Mouse (Mus musculus) megakaryocyte-erythroid progenitor cell, adult 5-6 weeks (primary cell): ENCODE measurements around the gene Sgms1. TPM values are rescaled to one million over a fixed set of nuclear protein-coding genes. Genes with fewer than 3 reads are reported as not detected.

ENCODE experiments used
- ATAC-seq: replicated peaks from 2 replicates; pipeline ENCODE4 v1.8.0; 2016; ENCODE audit warnings: mild to moderate bottlenecking, inconsistent platforms; ENCODE audit not compliant: severe bottlenecking, poor library complexity, low FRiP score, low TSS enrichment
- total RNA-seq, 2 experiments: library from RNA; stranded (forward) in 1 of 2; stranded (reverse) in 1 of 2; fragments of 200-1000, 215-1000 nt in 1 of 2; fragments of >200 nt in 1 of 2; fragmentation: Nextera tagmentation in 1 of 2; gene quantifications; 2 replicates each; pipeline ENCODE4 v1.2.3; 2014 to 2017

The Sgms1 gene
- total RNA-seq, 2 experiments from 2014 or later = 58.5 to 66.1 TPM

DNA sequence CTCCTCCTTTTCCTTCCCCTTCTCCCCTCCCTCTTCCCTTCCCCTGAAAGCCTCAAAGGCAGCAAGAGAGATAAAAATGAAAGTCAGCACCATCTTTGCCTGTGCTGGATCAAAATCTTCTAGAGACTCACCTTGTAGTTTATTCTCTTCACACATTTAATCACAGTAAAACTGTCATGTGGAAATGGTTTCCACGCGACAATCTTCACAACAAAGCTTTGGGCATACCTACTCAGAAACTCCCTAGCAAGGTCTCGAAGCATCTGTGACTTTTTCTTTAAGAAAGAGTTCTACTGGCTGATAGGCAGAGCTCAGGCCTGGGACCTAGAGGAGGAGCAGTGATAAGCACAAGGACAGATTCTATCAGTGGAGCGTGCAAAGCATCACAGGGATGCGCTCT is 131.4 kb downstream of the Sgms1 start:
- ATAC-seq = 0 out of 2 replicates have a peak, but pooled peaks have one; percentile 16

DNA sequence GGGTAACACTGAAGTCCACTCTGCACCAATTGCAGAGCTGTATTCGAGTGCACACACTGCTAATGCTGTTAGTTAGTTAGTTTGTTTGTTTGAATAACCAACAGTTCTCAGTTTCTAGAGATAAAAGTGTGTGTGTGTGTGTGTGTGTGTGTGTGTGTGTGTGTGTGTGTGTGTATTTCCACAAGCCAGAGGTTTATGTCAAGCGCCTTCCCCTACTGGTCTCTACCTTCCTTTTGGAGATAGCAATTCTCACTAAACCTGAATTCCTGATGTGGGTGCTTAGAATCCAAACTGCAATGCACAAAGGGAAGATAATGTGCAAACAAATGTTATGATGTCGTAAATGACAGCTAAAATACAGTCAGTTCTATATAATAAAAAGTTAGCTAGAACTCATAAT is 131.9 kb downstream of the Sgms1 start:
- ATAC-seq = no peak

DNA sequence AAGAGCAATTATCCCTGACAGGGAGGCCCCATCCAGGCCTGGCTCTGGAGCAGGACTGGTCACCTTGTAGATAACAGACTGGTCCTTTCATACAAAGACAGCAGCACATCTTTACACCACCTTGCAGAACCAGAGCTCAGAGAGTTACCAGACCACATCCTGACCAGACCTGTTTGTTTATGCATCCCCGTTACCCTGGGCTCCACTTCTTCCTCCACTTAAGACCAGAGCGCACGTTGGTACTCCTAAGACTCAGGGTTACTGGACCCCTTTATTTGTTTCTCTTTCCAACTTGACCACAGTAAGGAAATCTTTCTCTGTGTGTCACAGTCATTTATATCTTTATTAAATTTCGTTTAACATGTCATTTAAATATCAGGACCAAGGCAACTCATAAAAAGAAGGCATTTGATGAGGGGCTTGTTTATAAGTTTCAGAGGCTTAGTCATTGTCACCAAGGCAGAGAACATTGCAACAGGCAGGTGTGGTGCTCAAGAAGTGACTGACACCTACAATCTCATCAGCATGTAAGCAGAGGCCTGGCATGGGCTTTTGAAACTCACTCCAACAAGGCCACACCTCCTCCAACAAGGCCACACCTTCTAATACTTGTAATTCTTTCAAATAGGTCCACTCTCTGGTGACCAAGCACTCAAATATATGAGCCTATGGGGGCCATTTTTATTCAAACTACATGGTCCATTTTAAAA is 132.7 kb downstream of the Sgms1 start:
- ATAC-seq = no peak

DNA sequence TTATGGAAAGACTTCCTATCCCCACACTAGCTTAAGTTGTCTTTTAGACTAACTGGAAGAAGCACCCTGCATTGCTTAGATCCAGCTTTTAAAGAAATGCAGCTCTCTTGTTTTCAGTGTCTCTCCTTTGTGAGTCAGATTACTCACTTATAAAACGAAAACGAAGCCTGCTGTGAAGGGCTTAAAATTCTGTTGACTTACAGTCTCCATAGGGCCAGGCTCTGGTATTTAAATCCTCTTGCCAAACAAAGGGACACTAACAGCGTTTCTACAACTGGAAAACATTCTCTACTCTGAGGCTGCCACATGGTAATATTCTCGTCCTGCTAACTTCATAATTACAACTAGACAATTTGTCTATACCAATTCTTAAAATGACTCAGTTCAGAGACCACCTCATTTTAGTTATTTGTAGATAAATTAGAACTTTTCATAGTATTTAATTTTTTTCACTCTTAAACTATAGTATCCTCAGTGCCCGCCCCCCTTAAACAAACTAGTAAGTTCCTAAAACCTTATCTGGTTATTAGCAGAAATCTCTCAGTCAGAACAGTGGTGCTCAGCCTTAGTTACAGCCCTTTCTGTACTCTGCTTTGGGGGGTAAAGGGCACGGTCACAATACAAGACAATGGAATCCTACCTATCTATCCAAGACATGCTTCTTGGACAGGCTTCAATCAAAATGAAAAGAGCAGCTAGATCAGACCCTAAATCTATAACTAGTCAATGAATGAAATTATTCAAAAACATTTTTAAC is 133.9 kb downstream of the Sgms1 start:
- peak; percentile 40; the same call in 1 of the 2 replicates for ATAC-seq

DNA sequence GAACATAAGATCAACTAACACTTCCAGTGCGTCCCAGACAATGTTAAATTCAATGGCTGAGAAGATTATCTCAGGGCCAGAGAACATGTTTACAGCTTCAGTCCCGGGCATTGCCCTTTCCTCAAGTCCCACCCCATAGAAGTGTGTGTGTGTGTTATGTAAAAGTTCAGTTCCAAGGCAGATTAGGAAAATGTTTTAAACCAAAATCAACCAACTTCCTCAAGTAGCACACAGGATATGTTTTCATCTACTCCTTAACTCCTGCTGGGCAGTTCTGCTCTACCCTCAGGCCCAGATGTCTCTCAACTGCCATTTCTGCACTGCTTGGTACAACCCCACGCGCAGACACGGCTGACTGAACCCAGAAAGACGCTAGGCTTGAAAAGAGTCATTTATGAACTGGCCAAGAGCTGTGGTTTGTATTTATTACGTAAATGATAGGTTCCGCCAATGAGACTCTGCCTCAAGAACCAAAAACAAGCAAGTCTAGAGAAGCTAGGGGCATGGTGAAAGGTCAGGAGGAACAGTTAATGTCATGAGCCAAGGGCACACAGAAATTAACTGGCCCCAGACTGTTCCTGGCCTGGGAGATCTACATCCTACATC is 134.7 kb downstream of the Sgms1 start:
- ATAC-seq = peak; percentile 16; the same call in 1 of the 2 replicates

DNA sequence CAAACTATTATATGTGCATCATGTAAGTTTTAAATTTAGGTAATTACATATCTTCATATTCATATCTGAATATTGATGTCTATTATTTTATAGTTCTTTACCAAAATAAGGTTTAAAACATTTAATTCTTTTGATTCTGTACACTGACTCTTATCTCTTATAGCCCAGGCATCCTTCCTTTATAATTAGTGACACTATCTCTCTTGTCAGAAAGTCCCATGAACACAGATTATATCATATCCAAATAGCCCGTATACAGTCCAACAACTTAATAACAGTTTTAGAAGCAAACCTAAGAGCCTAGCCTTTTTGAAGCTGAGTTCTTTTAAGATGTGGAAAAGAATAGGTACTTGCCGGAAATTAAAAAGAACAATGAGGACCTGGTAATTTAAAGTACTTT is 135.3 kb downstream of the Sgms1 start:
- ATAC-seq = no peak; the same call in 1 of the 2 replicates

DNA sequence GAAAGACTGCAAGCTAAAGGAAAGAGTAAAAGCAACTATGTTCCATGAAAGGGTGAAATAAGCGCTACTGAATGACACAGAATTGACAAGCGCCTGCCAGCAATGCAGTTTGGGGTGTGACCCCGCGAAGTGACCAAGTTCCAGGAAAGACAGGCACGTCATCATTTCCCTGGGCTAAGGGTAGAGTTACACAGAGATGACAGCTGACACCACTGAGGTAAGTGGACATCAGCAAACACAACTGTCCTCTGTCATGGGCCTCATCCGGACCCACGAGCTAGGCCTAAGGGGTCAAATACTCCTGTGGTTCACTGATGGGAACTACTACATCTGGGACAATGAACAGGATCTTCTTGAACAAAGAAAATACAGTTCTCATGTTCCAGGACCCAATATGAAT is 136.5 kb downstream of the Sgms1 start:
- ATAC-seq = no peak

DNA sequence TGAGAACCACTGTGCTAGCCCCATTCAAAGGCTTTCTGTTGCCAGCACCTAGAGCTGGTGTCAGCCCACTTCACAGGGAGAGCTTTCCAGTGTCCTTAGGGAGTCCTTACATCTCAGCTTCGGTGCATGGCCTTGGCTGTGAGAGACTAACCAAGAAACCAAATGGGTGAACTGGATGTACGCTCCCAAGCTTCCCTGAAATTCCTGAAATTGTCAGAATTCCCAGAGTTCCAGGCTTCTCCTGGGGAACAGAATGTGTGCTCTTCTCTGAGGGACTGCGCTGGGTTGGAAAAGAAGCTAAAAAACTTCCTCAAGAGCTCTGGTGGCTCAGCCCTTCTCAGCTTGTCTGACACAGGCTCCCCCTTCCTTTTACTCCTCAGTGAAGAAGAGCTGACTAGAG is 137.1 kb downstream of the Sgms1 start:
- no peak for ATAC-seq

DNA sequence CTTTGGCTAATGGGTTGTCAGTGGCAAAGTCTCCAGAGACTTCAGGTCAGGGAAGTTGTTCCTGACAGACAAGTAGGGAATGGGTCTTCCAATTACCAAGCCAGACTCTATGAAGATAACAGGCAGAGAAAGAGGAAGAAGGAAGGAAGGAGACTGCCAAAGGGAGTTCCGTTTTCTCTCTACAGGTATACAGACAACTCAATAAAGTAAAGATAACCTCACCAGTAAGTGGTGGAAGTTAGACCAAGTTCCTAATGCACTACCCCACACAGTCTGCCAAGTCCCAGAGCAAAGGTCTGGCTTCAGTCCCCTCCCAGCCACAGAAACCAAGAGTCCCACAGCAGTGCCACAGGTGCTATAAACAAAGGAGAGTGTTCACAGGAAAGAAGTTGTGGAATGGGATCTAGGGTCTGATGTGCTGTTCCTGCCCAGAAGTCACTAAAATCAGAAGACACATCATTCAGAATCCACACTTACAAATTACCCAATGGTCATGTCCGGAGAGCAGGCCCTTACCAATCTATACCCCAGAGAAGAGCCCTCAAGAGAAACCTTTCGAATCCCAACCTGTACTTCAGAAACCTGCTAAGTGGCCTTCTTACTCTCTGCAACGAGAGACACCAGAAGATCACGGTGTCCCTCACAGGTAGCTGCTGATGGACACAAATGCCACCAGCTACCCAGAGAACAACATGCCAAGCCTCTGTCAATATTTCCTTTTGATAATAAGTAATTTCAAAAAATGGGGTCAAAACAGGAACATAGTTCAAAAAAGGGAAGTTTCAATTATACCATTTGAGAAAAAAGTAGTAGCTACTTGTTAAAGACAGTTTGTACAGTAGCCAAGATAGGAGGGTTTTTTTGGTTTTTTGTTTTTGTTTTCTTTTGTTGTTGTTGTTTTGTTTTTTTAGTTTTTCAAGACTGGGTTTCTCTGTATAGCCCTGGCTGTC is 140.1 kb downstream of the Sgms1 start:
- ATAC-seq = no peak

DNA sequence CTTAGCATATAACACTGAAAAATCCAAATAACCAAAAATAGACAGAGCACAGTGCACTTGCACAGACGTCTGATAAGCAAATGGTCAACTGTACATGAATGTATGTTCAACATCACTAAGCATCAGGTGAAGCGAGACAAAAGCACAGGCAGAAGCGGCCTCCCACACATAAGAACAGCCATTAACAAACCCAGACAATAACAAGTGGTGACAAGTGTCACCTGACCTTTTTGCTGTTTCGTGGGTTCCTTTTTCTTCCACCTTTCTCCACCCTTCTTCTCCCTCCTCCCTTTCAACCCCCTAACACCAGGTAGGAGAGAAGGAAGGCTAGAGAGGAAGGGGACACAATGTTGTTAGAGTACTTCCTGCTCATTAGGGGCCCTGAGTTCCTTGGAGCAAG is 144.6 kb downstream of the Sgms1 start:
- ATAC-seq = no peak

DNA sequence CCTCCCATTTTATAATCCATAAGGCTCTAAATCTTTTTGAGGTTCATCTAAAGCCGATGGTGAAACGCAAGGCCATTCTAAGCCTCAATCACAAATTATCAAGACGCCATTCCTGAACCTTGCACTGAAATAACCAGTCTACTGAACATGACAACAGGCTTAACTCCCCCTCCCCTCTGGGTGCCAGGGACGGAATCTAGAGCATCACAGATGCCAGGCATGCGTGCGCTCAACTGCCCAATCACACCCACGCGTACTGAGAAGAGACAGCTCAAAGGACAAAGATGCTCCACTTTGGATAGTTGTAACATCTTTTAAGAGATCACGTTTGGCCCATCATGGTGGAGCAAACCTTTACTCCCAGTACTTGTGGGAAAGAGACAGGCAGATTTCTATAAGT is 146.3 kb downstream of the Sgms1 start:
- ATAC-seq = no peak

DNA sequence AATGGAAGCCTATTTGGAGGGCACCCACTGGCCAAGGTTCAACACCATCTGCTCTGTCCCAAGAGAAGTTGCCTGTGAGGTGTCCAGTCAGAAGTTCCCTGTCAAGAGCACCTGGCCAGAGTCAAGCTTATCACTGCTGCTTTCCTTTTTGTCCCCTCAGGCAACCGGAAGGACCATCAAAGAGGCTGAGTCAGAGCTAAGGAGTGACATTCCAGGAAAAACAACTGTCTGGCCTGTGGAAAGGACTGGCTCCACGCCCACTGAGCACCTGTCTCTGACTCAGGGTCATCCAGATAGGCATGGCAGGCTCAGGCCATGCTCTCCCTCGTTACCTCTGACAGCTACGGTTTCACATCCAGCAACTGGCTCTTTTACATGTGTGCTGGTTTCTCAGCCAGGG is 147.4 kb downstream of the Sgms1 start:
- no peak for ATAC-seq

DNA sequence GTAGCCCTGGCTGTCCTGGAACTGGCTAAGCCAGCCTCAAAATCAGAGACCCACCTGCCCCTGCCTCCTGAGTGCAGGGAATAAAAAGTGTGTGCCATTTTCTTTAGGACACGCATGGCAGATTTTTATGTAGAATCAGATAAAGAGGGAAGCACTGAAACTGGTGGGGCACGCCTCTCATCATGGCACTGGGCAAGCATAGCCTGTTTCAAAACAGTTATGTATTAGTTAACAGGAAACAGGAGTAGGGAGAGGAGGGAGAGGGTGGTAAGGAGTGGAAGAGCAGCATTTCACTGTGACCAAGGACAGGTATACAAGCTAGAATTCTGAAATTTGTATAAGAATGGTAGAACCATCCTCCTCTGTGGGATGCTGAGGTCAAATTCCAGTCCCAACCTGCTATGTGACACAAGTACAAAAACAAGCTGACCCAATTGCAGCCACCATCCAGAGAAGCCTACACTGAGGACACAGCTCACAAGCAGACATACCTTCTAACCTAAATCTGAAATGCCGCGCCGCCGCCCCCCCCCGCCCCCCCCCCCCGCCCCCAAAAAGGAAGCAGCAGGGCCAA is 149.0 kb downstream of the Sgms1 start:
- ATAC-seq = no peak

DNA sequence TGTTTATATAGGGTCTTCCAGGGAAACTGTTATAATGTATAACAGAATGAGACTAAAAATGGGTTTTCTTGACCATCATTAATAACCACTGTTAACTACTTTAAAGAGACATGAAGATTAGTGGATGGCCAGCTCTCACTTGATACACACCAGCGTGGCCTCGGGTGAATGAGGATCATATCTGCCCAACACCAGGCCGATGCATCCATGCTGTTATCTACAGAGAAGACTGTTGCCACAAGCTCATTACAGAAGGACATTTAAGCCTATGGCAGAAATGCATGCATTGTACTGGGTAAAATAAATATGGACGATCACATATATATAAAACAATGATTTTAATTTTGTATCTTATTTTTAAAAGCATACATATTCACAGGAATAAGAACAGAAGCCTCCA is 149.6 kb downstream of the Sgms1 start:
- peak; percentile 76 for ATAC-seq

DNA sequence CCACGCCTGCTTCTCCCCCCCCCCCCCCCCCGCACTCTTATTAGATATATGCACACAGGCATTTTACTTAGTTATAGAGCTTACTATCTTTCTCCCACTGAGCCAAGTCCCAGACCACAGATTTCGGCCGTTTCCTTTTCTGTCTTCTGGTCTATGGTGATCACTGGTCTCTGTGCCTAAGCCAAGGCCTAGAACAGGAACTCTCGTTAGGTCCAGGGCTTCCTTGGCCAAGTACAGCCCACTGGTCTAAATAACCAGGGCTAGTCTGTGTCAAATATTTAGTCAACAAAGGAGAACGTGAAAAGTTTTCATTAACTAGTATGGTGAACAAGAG is 150.1 kb downstream of the Sgms1 start:
- ATAC-seq = 0 out of 2 replicates have a peak, but pooled peaks have one; percentile 7

DNA sequence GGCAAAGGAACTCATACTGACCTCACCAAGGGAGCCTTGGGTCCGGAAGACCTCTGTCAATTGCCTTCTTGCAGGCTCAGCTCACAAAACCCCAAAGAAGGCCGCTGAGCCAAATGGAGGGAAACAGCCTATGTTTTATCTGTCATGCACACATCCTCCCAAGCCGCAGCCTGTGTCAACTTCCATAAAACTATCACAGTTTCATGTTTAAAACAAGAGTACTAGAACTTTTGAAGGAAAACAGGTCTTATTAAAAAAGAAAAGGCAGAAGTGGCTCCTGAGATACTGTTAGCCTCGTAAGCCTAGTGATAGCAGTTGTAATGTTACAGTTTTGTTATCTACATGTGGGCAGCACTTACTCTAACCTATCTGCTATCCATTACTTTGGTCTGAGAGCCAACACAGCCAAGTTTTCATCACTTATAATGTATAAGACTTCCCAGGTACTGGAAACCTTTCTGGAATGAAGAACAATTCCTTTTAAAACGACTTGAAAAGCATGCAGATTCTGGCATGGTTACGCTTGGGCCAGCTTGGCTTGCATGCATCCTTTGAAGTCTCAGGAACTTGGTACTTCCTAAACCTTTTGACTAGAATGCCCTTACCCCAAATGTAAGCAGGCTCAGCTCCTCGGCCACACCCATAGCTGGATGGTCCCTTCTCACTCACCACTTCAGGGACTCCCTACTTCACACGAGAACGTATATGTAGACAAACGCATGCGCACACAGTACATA is 150.6 kb downstream of the Sgms1 start:
- ATAC-seq = peak; percentile 57

DNA sequence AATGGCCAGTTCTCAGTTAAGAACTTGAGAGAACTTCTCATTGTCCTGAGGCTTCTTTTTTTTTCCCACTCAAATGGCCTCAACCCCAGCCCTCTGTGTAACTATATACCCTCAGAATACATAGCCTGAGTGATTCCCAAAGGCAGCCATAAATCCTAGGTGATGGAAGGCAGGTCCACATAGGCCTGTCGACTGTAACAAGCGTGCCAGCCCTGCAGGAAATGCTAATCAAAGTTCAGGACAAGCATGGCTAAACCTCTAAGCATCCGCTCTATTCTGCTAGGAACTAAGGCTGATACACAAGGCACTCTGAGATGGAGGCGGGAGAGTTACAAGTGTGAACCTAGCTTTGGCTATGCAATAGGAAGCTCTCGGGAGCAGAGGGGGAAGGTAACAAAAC is 151.8 kb downstream of the Sgms1 start:
- no peak for ATAC-seq

DNA sequence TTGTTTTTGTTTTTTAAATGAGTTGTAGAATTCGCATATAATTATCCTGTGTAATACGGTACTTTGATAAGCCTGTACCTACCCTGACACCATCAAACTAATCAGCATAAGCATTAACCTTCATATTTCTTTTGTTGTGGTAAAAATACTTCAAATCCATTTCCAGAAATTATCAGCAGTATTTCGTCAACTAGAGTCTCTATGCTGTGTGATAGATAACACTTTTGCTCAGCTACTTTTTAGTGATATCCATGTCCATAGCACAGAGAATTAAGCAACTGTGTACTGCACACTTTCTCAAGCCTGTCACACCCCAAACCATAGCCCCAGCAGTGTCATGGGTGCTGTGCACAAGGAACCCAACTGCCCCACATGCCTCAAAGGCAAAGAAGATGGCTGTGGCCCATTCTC is 152.3 kb downstream of the Sgms1 start:
- peak; percentile 64 for ATAC-seq
